Mouse (Mus musculus) C2C12 (cell line): ENCODE data around the gene Abcg5. TPM values are rescaled to one million over a fixed set of nuclear protein-coding genes. Genes with fewer than 3 reads are reported as not detected.

Experiments used
- H3K27me3 ChIP-seq: one replicate; pipeline ENCODE4 v1.6.1; 2011; ENCODE audit not compliant: control insufficient read depth, insufficient read depth, insufficient read length
- H3K36me3 ChIP-seq: one replicate; pipeline ENCODE4 v1.6.1; 2011; ENCODE audit not compliant: control insufficient read depth, insufficient read depth
- H3K4me3 ChIP-seq: one replicate; pipeline ENCODE4 v1.5.1; 2011; ENCODE audit warnings: mild to moderate bottlenecking, control low read depth; ENCODE audit not compliant: poor library complexity, insufficient read depth, severe bottlenecking
- H3K79me2 ChIP-seq: one replicate; pipeline ENCODE4 v1.6.1; 2011; ENCODE audit not compliant: control insufficient read depth, insufficient read depth
- H3K79me3 ChIP-seq: one replicate; pipeline ENCODE4 v1.6.1; 2011; ENCODE audit warnings: low read depth, control low read depth
- H3ac ChIP-seq: one replicate; pipeline ENCODE3; 2011; ENCODE audit warnings: low read depth; ENCODE audit not compliant: control insufficient read depth, insufficient read length
- CEBPB ChIP-seq: IDR thresholded peaks from one replicate; pipeline ENCODE4 v1.6.1; 2011; ENCODE audit warnings: low read depth, mild to moderate bottlenecking, control low read depth, moderate library complexity
- CTCF ChIP-seq: IDR thresholded peaks from one replicate; pipeline ENCODE4 v1.5.1; 2011; ENCODE audit not compliant: control insufficient read depth, insufficient read depth, insufficient read length
- FOSL1 ChIP-seq: IDR thresholded peaks from one replicate; pipeline ENCODE4 v1.8.0; 2011; ENCODE audit warnings: mild to moderate bottlenecking, low read length; ENCODE audit not compliant: poor library complexity, insufficient read depth, severe bottlenecking
- MAX ChIP-seq: IDR thresholded peaks from one replicate; pipeline ENCODE4 v1.6.1; 2011; ENCODE audit warnings: mild to moderate bottlenecking, control low read depth
- MYOD1 ChIP-seq: IDR thresholded peaks from one replicate; pipeline ENCODE4 v1.6.1; 2011; ENCODE audit warnings: low read depth; ENCODE audit not compliant: control insufficient read depth, insufficient read length
- MYOG ChIP-seq: IDR thresholded peaks from one replicate; pipeline ENCODE4 v1.6.1; 2011; ENCODE audit not compliant: control insufficient read depth, insufficient read length; ENCODE audit errors: extremely low read depth
- USF1 ChIP-seq: IDR thresholded peaks from one replicate; pipeline ENCODE4 v1.6.1; 2011; ENCODE audit warnings: low read depth, mild to moderate bottlenecking, control low read depth, moderate library complexity
- polyA plus RNA-seq: library from polyadenylated mRNA; unstranded; fragments of >200 nt; fragmentation: generic; extraction: Trizol; gene quantifications from one replicate; pipeline ENCODE4 v1.2.1, GENCODE M21; 2012; ENCODE audit warnings: missing spikeins

The Abcg5 gene
- polyA plus RNA-seq, 1 experiment: not detected

GRCm38 (mm10) chr17:84684284-84684683 lies 1.5 kb upstream of the Abcg5 start:
- H3K36me3 ChIP-seq: no peaks in the 10 kb centered on the region
- no peaks in the 10 kb centered on the region for H3K27me3 ChIP-seq
- no peaks in the 10 kb centered on the region for H3K79me2 ChIP-seq
- H3ac ChIP-seq: no peak overlapping the region
- no peaks in the 10 kb centered on the region for H3K79me3 ChIP-seq
- no peak overlapping the region for H3K4me3 ChIP-seq
- TF ChIP-seq CEBPB (no peak), CTCF (no peak), MAX (no peak), USF1 (no peak), MYOD1 (no peak), MYOG (no peak), FOSL1 (no peak)

GRCm38 (mm10) chr17:84681670-84682069 lies 1.1 kb downstream of the Abcg5 start:
- Histone ChIP-seq H3K27me3 (no peaks in the 10 kb centered on the region), H3K79me3 (no peaks in the 10 kb centered on the region), H3ac (no peak overlapping the region), H3K36me3 (no peaks in the 10 kb centered on the region), H3K4me3 (no peak overlapping the region), H3K79me2 (no peaks in the 10 kb centered on the region)
- TF ChIP-seq CEBPB: no peak
- no peak for TF ChIP-seq FOSL1

- Histone ChIP-seq H3K36me3 (no peaks in the 10 kb centered on the region), H3K79me2 (no peaks in the 10 kb centered on the region), H3K4me3 (no peak overlapping the region), H3ac (no peak overlapping the region), H3K27me3 (peaks cover 10% of the 10 kb centered on the region), H3K79me3 (no peaks in the 10 kb centered on the region)
- no peak for TF ChIP-seq FOSL1
- TF ChIP-seq USF1: no peak
- TF ChIP-seq MYOD1: no peak
- TF ChIP-seq MYOG: no peak
- TF ChIP-seq CTCF: no peak
- TF ChIP-seq CEBPB: no peak
- no peak for TF ChIP-seq MAX
Measured at GRCm38 (mm10) chr17:84677595-84677994, 5.2 kb downstream of the Abcg5 start.

DNA sequence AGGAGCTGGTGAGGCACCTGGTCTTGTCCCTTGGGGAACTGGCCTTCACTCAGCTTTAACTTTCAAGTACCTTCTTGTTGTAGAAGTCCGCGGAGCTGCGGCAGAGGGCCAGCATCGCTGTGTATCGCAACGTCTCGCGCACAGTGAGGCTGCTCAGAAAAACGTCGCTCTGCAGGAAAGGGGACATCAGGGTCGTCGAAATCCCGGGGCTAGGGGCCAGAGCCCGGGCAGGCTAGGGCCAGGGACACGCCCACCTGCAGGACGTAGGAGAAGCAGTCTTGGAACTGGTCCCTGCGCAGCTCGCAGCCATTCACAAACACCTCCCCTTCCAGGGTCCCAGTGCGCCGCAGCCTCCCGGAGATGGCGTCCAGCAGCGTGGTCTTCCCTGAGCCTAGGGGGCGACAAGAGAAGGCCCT lies 6.9 kb downstream of the Abcg5 start, which contains the start of gene Abcg8:
Gene Abcg8 (plus strand): TSS at position 352 of the 416 bp plus-strand sequence.
- no peak for TF ChIP-seq FOSL1
- no peak for TF ChIP-seq CEBPB
- TF ChIP-seq MAX: no peak
- TF ChIP-seq MYOD1: no peak
- no peak for TF ChIP-seq MYOG
- TF ChIP-seq CTCF: no peak
- no peak for TF ChIP-seq USF1
- Histone ChIP-seq H3ac (no peak within 1 kb of the TSS), H3K79me2 (no peaks in the 10 kb centered on the region), H3K36me3 (no peaks in the 10 kb centered on the region), H3K4me3 (no peak within 1 kb of the TSS), H3K27me3 (peaks cover 18% of the 10 kb centered on the region), H3K79me3 (no peaks in the 10 kb centered on the region)

DNA sequence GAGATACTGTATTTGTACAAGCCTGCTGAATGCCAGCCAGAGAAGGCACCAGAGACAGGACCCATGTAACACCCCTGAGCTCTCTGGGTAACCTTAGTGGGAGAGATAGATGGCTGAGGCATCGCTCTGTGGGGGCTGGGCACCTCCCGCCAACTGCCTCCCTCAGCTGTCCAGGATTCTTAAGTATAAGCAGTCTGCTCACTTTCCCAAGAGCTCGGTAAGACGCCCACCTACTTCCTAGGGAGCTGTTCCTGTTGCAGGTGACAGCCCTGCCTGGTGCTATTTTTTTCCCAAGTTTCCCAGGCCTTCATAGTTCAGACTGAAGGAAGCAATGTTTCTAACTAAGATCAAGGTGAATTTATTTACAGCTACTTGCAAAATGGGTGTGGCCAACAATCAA lies 7.6 kb downstream of the Abcg5 start:
- no peaks in the 10 kb centered on the region for H3K36me3 ChIP-seq
- no peaks in the 10 kb centered on the region for H3K79me2 ChIP-seq
- no peak overlapping the region for H3K4me3 ChIP-seq
- H3ac ChIP-seq: no peak overlapping the region
- TF ChIP-seq CTCF (no peak), FOSL1 (no peak), MAX (no peak), CEBPB (no peak), USF1 (no peak), MYOD1 (no peak), MYOG (no peak)
- no peaks in the 10 kb centered on the region for H3K79me3 ChIP-seq
- H3K27me3 ChIP-seq: peaks cover 18% of the 10 kb centered on the region

GRCm38 (mm10) chr17:84674048-84674447 lies 8.8 kb downstream of the Abcg5 start:
- Histone ChIP-seq H3K79me2 (no peaks in the 10 kb centered on the region), H3K4me3 (no peak overlapping the region), H3ac (no peak overlapping the region), H3K36me3 (no peaks in the 10 kb centered on the region), H3K79me3 (no peaks in the 10 kb centered on the region), H3K27me3 (peaks cover 19% of the 10 kb centered on the region)
- no peak for TF ChIP-seq FOSL1
